In genomic region chr7:111986906-111987305, GRCm38 (mm10) we compare ENCODE assay signal across 27 mouse cellular contexts. TPM values are rescaled to one million over a fixed set of nuclear protein-coding genes. Genes with fewer than 3 reads are reported as not detected.
DNase-seq lines count a peak whose midpoint lies in the region; ATAC-seq lines count a peak whose summit lies in the region.
"Had no signal": no experiment of that assay in that cellular context is flagged by ENCODE, and none has a peak within 500 bp of the region (broad histone marks: within the 10 kb centered on the region; RNA-seq: fewer than 3 reads in every experiment).

No protein-coding gene starts in this region.

- intact Hi-C loops in heart, postnatal 25 days (cut with DNase I) = no loop called here

- H3K27ac ChIP-seq in midbrain, embryonic 11.5 days (ENCODE audit: low read depth, low read length) = no peak overlapping the region
- H3K27ac ChIP-seq: embryonic facial prominence, embryonic 12.5 days; embryonic facial prominence, embryonic 15.5 days; forebrain, embryonic 12.5 days; forebrain, embryonic 15.5 days; heart, embryonic 15.5 days; hindbrain, embryonic 14.5 days; hindbrain, postnatal 0 days had no signal

- H3K4me3 ChIP-seq in midbrain, embryonic 11.5 days (ENCODE audit: low read depth, low read length) = no peak overlapping the region
- H3K4me3 ChIP-seq: embryonic facial prominence, embryonic 12.5 days; embryonic facial prominence, embryonic 15.5 days; erythroblast, embryonic 14.5 days; forebrain, embryonic 12.5 days; forebrain, embryonic 15.5 days; heart, embryonic 12.5 days; heart, embryonic 15.5 days had no signal

- H3K27me3 ChIP-seq in midbrain, embryonic 11.5 days (ENCODE audit: control insufficient read depth, insufficient read depth, low read length) = no peaks in the 10 kb centered on the region
- H3K27me3 ChIP-seq: embryonic facial prominence, embryonic 12.5 days; embryonic facial prominence, embryonic 15.5 days; forebrain, embryonic 12.5 days; forebrain, embryonic 15.5 days; heart, embryonic 12.5 days; heart, embryonic 15.5 days had no signal

- no peaks in the 10 kb centered on the region for H3K36me3 ChIP-seq in midbrain, embryonic 11.5 days (ENCODE audit: control insufficient read depth, insufficient read depth, low read length)
- H3K36me3 ChIP-seq: embryonic facial prominence, embryonic 12.5 days; embryonic facial prominence, embryonic 15.5 days; forebrain, embryonic 12.5 days; forebrain, embryonic 15.5 days; heart, embryonic 12.5 days; heart, embryonic 15.5 days had no signal

- H3K4me2 ChIP-seq in midbrain, embryonic 11.5 days = no peak overlapping the region
- H3K4me2 ChIP-seq: embryonic facial prominence, embryonic 12.5 days; embryonic facial prominence, embryonic 15.5 days; forebrain, embryonic 12.5 days; forebrain, embryonic 15.5 days; heart, embryonic 12.5 days; heart, embryonic 15.5 days; hindbrain, embryonic 14.5 days had no signal

- H3K9ac ChIP-seq in midbrain, embryonic 11.5 days (ENCODE audit: low read length) = no peak overlapping the region
- H3K9ac ChIP-seq: embryonic facial prominence, embryonic 12.5 days; embryonic facial prominence, embryonic 15.5 days; forebrain, embryonic 12.5 days; forebrain, embryonic 15.5 days; heart, embryonic 12.5 days; heart, embryonic 15.5 days; hindbrain, embryonic 14.5 days had no signal

- WGBS in midbrain, embryonic 11.5 days = 79% methylated on average over 3 of the region's 3 CpGs

- peak; percentile 48 for DNase-seq in heart, adult 11 months
- no peak for DNase-seq in heart, postnatal 25 days (ENCODE audit: low spot score)
- DNase-seq in Muller cell, postnatal 12 days (ENCODE audit: inconsistent ontology term) = peak; percentile 52
- peak; percentile 24 for DNase-seq in adipocyte (ENCODE audit: low spot score)
- no peak for DNase-seq in midbrain, embryonic 11.5 days (ENCODE audit: low spot score, missing footprints)
- no peak for DNase-seq in adrenal gland, adult 2 months
- DNase-seq: adrenal gland, postnatal 25 days; cerebellum, adult 2 months; cerebellum, adult 9-11 months; cerebellum, postnatal 25 days; gastrocnemius, postnatal 25 days; heart, postnatal 10 days; heart, postnatal 4 days; kidney, adult 18-20 months; kidney, adult 9 months had no signal

- ATAC-seq in midbrain, embryonic 11.5 days (ENCODE audit: low FRiP score) = no peak
- ATAC-seq: activated CD4-positive, CD25-positive, alpha-beta regulatory T cell, adult 4 months; forebrain, embryonic 15.5 days; hindbrain, postnatal 0 days; inflammation-experienced regulatory T-cells, adult 6 months; intestine, embryonic 16.5 days had no signal

- no peaks in the 10 kb centered on the region for H3K9me3 ChIP-seq in midbrain, embryonic 11.5 days (ENCODE audit: control insufficient read depth, low read length)
- H3K9me3 ChIP-seq: embryonic facial prominence, embryonic 12.5 days; embryonic facial prominence, embryonic 15.5 days; forebrain, embryonic 12.5 days; forebrain, embryonic 15.5 days had no signal

- H3K4me1 ChIP-seq in midbrain, embryonic 11.5 days (ENCODE audit: control insufficient read depth, insufficient read depth, low read length) = no peaks in the 10 kb centered on the region
- H3K4me1 ChIP-seq: embryonic facial prominence, embryonic 12.5 days; embryonic facial prominence, embryonic 15.5 days; forebrain, embryonic 12.5 days; forebrain, embryonic 15.5 days; heart, embryonic 12.5 days; heart, embryonic 15.5 days had no signal

RNA-seq across cellular contexts. Expression of gene Usp47, which starts 36.4 kb away (rescaled TPM):
- 10 to 100 TPM; 74.6 to 78.0 TPM for total RNA-seq in heart, postnatal 25 days (2021)
- 98.7 and 117 TPM in 2 replicates for polyA plus RNA-seq in midbrain, embryonic 11.5 days (2014; fragmentation: Nextera tagmentation; extraction: Ambion mirVana)
- total RNA-seq in adrenal gland, adult 2 months (2021) = 10 to 100 TPM; 58.8 to 64.5 TPM
- 4.3 and 5.2 TPM in 2 replicates for polyA plus RNA-seq in adrenal gland, adult 2 months (2012; rRNA removed)

Comparison
In these comparisons a context has a peak if more than half of its experiments do, and no peak if none do; other contexts are left out.
1. DNase-seq: peak in heart, adult 11 months (single experiment), Muller cell, postnatal 12 days (single experiment) and adipocyte (single experiment); none in heart, postnatal 25 days (single experiment), midbrain, embryonic 11.5 days (single experiment) and adrenal gland, adult 2 months (single experiment).